Mouse (Mus musculus) urinary bladder, postnatal 36 days (tissue): ENCODE results near the gene Rtbdn.

Experiments
- DNase-seq, 2 experiments: peaks; one replicate each; pipeline ENCODE4 v3.0.0; 2022; ENCODE audit warnings: low spot score in 2 of 2, mixed read lengths in 1 of 2

Gene Rtbdn

DNA sequence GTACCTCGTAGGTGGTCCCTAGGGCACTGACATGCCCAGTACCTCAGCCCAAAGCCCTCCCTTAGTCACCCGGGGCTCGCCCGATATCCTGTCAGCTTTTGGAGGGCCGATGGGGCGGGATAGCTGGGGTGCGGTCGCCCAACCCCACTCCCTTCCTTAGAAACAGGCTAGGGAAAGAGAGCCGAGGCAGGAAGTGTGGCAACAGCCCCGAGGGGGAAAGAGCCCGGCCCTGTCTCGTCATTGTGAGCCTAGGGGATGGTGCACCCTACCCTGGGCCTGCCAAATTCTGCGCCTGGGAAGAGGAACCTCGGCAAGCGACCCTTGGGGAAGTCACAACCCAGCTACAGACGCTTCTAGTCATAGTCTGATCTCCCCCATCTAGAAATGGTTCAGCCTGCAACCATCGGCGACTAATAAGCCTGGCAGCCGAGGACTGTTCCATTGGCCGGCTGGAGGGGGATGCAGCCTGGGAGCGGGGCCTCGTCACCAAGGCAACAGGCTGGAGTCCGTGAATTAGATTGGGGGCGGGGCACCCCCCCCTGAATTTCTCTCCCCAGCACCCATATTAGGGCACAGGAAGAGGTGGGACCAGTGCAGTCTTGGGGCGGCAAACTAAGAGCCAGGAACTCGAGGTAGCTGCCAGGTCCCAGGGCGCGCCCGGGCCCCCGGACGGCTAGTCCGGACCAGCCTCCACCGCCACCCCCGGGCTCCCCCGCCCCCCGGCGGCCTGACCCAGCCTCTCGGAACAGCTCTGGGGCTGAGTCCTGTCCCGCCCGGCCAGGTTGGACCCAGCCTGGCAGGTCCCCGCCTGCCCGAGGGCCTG is 33.0 kb downstream of the Rtbdn start:
- DNase-seq: peak; percentile 93

DNA sequence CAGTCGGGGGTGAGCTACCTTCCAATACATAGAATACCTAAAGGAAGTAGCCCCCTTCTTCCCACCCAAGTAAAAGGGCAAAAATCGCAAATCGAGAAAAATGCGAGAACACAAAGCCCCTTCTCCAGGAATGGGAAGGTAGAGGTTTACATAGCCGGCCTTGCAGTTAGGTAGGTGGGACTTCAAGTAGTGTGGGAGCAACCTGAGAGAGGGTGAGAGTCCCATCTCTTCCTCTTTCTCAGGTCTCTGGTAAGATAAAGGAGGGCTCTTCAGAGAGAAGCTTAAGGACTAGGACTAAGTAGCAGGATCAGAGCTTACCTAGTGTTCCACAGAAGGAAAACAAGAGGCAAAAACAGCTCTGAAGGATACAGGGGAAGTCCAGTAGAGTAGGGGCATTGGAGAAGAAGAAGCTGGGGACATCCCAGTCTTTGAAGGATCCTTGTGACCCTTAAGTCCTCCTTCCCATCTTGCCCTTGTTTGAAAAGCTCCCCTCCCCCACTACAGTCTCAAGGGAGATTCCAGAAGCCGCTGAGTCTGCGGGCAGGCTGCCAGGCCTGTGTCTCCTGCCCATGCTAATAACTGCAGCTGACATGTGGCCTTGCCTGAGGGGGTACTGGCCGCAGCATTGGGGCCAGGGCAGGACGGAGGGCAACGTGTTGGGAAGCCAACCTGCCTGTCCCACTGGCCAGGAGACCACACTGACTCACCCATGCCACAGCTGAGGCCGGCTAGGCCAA is 34.0 kb downstream of the Rtbdn start:
- DNase-seq: peak; percentile 69 to 88

DNA sequence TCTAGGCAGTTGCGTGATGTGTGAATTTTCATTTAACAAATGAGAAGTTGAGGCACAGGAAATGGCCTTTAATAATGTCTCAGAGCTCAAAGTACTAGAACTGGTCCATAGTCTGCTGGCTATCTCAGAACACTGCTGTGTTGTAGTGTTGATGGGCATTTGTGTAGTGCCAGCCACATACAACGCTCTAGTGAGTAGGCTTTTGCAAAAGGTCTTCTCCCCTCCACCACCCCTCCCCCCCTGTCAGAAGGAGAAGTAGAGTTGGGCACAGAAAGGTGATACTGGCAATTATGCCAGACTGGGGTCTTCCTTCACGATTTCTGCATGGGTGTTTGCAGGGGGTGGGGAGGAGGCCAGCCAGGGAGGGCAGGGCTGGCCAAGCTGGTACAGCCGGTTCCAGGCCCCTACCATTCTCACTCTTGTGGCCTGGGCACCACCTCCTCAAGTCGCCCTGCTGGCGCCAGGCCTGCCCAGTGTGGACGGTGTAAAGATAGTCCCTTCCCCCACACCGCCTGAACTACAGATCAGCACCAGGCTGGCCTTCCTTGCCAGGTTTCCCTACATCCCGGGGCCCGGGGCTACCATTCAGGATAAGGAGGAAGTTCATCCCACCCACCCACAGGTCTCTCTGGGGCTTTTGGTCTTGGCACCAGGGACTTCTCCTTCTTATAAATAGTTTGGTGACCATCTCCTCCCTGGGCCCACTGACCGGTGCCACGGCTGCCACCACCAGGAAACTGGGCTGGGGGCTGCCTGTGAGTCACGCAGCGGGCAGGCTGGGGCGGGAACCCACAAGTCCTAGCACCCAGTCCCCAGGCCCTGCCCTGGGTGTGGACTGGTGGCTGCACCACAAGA is 35.1 kb downstream of the Rtbdn start:
- DNase-seq: peak; percentile 72 to 81

DNA sequence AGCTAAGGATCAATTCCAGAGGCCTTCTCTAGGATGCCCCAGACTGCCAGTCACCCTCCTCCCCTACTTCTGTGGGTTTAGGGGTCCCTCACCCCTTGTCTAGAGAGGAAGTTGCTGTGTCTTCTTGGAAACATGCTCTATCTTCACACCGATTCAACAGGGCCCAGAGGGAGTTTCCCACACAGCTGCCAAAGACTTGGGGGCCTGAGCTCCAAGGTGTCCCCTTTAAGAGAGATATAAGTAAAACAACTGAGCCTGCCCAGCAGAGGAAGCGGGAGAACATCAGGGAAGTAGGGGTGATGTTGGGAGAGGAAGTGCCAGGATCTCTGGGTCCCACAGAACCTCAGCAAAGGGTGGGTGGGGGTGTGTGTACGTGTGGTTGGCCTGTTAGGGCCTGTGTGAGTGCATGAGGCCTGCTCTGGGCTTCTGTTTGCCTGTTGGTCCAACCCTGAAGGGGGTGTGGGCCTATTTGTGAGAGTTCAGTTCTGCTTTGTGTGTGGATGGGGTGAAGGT is 35.8 kb downstream of the Rtbdn start:
- DNase-seq: peak; percentile 62

DNA sequence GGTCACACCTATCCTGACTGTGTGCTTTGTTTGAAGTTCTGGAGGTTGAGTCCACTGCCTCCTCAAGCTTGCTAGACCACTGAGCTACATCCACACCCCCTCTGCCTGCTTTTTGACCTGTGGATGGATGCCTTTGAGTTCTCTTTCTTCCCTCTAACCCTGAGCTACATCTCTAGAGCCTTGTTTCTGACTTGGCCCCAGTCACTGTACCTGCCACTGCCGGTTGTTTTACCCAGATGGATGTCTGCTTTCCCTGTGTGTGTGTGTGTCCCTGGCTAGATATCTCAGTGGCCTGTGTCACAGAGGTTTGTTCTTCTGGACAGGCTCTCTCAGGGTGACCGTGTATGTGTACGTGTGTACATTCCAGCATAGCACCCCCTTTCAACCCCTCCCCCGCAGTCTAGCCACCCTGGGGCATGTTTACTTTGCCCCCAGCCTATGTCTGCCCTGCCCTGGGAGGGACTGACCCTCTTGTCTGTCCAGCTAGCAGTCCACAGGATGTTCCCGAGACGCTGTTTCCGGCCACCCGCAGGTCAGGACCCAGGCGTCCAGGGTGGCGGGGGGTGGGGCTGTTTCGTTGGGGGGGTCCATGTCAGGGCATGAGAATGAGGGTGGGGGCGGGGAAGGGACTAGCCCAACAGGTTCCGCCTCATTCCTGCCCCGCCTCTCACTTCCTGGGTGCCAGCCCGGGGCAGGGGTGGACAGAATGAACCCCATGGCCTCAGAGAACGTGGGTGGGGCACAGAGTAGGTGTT is 37.7 kb downstream of the Rtbdn start:
- peak; percentile 68 to 74 for DNase-seq

DNA sequence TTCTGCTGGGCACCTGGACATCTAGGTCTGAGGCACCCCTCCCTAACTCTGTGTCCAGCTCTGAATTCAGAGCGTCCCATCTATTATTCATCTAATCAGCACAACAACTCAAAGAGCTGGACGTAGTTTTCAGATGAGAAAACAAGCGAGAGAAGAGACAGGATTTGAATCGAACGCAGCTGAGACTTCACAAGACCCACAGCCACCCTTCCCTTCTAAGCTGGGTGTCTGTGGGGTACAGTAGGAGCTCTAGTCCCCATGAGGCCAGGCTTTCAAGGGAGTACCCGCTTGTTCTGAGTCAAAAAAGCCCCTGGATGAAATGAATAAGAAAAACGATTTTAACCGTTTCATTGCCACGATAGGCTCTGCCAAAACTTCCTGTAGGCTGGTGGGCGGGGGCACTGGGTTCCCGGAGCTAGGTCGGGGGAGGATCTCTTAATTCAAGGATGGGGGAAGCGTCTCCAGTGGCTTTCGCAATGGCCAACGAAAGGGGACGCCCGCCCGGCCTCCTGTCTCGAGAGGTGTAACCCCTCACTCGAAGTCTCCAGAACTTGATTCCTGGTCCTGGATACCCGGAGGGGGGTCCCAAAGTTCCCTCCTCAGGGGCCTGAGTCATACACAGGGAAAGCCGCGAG is 38.4 kb downstream of the Rtbdn start:
- DNase-seq: no peak

DNA sequence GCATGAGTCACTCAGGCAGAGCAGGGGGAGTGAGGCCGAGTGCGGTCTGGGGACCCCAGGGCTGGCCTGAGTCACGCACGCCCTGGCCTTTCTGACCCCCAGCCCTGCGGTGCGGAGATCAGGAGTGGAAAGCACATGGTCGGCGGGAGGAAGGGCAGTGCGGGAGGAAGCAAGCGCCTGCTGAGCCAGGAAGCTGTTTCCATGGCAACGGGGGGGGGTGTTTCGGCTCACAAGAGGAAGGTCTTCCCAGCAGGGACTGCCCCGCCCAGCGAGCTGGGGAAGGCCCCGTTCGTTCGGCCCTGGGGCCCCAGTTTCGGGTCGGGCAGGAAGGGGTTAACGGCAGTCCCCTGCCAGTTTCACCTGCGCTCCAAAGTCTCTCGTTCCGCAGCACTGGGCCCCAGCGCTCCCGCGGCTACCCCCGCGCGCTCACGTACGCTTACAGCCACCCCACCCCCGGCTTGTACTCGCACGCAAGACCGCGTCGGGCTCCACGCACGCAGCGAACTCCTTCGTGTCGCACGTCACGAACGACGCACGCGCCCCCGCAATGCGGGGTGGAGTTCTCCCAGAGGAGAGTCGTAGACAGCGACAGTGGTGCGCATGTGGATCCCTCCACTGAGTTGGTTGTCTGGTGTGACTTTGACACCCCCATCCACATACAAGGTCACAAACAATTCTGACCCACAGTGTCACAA is 39.0 kb downstream of the Rtbdn start:
- DNase-seq: peak; percentile 84 to 85

DNA sequence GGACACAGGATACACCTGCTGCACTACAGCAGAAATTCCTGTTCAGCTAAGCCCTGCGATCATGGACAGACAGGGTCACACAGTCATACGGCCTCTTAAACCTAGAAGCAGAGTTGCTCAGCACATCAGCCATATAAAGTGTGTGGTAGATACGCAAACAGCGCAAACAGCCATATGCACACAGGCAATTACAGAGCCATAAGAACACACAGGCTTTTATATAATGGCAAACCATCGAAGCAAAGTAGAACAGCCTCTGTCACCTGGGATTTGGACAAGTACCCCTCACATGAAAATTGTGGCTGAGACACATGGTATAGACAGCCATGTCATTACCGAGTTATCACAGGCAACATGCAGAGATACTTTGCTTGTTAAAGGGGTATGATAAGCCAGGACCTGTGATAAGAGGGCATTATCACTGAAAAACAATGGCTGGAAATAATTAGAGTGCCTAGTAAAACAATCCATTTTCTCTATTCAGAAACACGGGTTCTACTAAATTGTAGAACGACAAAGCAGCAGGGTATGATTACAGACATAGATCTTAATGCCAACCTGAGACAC is 39.7 kb downstream of the Rtbdn start:
- DNase-seq: no peak

DNA sequence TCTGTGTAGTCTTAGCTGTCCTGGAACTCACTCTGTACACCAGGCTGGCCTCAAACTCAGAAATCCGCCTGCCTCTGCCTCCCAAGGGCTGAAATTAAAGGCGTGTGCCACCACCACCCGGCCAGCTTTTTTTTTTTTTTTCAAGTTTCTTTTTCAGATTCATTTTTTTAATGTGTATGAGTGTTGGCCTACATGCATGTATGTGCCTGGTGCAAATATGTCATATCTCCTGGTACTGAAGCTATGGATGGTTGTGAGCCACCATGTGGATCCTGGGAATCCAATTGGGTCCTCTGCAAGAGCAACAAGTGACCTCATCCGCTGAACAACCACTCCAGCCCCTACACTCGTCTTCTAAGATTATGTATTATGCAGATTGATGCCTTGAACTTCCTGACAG is 40.6 kb downstream of the Rtbdn start:
- DNase-seq: no peak

DNA sequence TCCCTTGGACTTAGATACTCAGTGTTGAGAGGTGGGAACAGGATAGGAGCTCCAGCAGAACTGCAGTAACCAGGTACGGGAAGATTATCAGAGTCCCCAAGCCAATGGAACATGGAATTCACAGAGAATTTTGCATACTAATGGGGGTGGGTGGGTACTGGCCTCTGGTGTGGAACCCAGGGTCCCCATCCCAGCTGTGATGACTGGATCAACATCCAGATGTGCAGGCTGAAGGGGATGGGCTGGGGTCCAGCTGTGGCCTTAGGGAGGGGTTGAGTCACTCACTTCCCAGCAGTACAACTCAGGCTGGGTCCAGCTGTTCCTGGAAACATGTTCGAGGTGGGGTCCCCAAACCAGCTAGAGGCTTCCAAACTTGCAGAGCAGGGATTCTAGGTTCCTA is 41.1 kb downstream of the Rtbdn start:
- no peak for DNase-seq

DNA sequence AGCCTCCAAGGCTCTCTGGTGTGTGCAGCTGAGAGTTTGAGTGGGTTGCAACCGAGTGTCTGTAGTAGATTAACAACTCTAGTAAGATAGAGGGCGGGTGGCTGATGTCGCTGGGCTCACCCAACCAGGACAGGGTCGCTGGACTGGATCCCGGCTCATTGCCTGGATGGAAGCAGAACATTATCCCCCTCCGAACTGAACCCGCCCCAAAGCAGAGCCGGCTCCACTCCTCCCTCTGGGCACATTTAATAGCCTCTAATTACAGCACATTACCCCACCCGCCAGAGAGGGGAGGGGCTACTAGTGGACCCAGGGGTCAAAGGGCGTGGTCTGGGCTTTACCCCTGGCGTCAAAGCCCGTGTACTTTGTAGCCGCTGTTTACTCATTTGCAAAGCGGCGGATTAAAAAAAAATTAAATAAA is 42.5 kb downstream of the Rtbdn start:
- DNase-seq: peak; percentile 71 to 78

DNA sequence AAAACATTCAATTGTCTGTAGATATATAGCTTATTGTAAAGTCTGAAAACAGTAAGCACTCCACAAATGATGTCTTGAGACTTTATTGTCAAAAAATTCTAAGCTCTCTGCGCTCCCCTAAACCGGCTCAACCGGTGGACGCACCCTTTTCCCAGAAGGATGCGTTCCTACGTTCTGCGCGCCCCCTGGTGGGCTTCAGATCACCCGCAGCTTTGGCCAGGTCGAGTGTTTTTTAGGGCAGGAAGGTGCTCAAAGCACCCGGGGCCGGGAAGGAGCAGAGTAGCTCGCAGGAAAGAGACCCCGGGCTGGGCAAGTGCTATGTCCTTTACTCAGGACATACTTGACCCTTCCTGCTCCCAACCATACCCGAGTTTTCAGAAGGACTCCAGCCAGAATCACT is 43.0 kb downstream of the Rtbdn start:
- DNase-seq: peak; percentile 93 to 95

DNA sequence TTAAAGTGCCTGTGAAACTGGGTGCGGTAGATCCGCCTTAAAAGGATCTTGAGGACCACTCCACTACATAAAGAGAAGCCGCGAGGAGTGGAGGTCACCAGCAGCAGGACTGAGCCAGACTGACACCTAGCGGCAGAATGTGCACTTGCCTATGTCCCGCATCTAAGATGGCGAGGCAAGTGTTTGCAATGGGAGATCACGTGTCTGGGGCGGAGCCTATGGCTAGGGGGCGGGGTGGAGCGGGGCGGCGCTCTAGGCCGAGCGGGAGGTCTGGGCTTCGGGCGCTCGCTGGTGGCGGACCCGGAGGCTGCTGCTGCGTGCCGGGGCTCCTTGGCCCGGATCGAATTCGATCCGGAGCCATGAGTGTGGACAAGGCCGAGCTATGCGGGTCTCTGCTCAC is 43.6 kb downstream of the Rtbdn start, which contains the start of gene Hook2:
Gene Hook2, plus strand, starts transcription at position 255 of the 400 bp plus-strand sequence.
- DNase-seq: peak; percentile 96 to 97

DNA sequence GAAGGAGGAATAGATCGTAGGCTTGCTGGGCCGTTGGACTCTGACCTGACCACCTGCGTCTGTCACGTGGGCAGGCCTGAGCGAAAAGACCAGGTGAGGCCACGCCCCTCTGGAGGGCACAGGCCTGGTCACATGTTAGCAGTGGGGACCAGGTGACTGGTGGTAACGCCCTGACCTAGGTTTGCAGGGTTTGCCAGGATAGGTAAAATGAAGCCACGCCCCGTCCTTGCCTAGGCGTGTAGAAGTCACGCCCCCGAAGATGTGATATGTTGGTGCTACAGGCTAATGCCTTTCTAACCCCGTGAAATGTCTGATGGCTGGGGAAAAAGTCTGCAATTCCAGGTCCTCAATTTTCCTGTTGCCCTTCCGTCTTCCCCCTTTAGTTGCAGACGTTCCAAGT is 44.0 kb downstream of the Rtbdn start:
- peak; percentile 70 to 81 for DNase-seq

DNA sequence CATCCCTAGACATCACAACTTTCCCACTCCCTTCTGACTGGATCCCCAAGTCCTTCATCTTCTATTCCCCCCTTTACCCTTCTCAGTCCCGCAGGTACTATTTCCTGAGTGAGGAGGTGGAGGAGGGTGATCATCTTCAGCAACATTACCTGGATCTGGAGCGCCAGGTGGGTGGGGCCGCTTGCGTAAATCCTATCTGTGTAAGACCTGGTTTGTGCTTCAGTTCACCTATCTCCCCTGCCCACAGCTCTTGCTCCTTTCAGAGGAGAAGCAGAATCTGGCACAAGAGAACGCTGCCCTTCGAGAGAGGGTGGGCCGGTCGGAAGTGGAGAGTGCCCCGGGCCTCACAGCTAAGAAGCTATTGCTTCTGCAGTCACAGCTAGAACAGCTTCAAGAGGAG is 47.6 kb downstream of the Rtbdn start:
- no peak for DNase-seq

DNA sequence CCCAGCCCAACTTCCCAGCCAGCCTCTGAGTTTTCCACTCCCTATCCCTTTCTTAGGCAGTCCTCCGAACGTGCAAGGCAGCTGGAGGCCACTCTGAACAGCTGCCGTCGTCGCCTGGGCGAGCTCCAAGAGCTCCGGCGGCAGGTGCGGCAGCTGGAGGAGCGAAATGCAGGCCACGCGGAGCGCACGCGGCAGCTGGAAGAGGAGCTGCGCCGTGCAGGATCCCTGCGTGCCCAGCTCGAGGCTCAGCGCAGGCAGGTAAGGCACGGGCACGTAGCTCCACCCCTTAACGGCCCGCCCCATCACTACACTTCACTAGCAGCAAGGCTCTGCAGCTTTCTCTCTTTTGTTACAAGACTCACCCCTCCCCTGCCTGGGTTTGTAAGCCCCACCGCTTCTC is 48.9 kb downstream of the Rtbdn start:
- no peak for DNase-seq

DNA sequence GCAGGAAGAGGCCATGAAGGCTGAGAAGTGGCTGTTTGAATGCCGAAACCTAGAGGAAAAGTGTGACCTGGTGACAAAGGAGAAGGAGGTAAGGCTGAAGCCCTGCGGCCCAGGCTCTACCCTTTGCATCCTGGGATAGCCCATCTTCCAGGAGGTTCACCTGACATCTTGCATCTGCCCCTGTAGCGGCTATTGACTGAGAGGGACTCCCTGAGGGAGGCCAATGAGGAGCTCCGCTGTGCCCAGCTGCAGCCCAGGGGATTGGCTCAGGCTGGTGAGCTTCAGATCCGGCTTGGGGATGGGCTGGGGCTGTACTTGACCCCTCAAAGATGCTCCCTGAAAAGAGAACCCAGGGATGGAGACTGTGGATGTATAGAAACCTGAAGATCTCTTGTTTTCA is 50.2 kb downstream of the Rtbdn start:
- no peak for DNase-seq

DNA sequence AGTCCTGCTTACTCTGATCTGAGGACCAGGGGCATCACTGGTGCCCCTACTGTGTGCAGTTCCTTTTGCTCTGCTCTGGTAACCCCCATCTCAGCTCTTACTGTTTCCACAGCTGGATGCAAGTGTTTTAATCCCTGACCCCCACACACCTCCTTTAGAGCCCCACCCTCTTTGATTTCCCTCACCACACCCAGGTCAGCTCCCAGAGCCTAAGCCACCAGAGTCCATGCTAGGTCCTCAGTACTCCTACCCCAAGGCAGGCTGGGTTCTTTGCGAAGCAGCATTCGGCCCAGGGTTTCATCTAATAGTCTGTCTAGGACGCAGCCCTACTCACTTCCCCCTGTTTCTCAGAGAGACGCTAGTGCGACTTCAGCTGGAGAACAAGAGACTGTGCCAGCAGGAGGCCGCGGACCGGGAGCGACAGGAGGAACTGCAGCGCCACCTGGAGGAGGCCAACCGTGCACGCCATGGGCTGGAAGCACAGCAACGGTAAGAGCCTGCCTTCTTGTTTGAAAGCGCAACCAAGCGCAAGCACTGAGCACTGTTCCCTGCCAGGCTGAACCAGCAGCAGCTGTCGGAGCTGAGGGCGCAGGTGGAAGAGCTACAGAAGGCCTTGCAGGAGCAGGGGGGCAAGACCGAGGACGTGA is 51.0 kb downstream of the Rtbdn start:
- DNase-seq: peak; percentile 80 to 89
